Mouse (Mus musculus) layer of hippocampus, adult 9-10 months (tissue): ENCODE data around the gene Opn5.
A peak's percentile ranks its signal among the peaks of the same experiment; 100 is the strongest.

Experiments
- DNase-seq: peaks from one replicate; pipeline ENCODE4 v3.0.0; 2022; ENCODE audit warnings: low spot score

The Opn5 gene

DNA sequence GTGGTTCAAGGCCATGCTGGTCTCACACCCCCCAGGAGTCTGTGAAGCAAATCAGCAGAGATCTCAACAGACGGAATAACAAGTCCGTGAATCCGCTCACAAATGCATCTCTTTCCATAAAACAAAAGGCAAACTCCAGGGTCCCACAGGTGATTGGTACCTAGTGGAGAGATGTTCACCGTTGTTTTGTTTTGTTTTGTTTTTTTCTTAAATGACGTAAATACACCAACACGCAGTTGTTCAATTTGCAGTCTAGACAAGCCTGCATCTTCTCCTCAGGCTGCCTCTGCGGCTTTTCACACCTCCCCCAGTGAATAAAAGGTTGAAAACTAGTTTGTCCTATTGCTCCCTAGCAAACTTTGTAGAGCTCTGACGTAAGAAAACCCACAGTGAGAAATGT lies at the start of gene Opn5:
Gene Opn5 (minus strand): TSS at position 101 of the 400 bp plus-strand sequence.
- no peak for DNase-seq

DNA sequence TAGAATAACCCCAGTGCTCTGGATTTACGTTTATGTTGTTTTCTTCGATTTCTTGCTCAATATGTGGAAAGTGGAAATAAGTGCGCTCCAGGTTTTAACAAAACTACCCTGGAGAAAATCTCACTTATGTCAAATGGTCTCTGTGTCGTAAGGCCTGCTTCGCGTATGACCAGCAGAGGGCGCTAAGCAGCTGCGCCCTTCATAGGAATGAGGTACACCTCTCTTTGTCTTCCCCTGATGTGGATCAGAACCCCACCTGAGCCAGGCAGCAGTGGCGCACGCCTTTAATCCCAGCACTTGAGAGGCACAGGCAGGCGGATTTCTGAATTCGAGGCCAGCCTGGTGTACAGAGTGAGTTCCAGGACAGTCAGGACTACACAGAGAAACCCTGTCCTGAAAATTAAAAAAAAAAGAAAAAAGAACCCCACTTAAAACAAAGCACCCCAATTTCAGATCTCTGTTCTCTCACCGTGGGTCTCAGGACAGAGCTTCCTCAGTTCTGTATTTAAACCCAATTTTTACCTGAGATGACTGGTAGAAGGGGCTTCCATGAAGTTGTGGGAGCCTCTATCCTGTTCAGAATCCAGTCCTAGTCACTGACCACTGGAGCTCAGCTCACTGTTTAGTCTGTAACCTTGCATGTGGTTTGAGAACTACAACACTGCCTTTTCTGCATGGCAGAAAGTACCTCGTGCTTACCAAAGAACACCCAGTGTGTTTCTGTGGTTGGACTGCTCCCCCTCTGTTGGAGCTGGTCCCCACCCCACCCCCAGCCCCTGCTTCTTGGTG lies 47.6 kb upstream of the Opn5 start:
- DNase-seq: peak; percentile 0

DNA sequence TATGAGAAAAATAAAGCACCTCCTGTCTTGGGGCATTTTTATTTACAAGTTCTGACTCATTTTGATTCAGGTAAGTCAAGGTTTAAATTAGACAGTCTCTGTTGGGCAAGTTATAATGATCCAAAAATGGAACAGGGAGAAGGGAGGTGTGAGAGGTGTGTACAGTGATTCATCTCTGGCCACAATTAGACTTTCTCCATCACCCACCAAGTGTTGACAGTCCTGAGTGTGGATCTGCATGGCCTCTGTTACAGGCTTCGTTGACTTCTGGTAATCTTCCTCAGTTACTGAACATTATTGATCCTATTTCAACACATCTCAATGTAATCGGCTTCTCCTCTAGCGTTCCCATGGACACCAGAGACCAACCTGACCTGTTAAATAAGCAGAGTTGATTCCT lies 32.2 kb upstream of the Opn5 start:
- no peak for DNase-seq

DNA sequence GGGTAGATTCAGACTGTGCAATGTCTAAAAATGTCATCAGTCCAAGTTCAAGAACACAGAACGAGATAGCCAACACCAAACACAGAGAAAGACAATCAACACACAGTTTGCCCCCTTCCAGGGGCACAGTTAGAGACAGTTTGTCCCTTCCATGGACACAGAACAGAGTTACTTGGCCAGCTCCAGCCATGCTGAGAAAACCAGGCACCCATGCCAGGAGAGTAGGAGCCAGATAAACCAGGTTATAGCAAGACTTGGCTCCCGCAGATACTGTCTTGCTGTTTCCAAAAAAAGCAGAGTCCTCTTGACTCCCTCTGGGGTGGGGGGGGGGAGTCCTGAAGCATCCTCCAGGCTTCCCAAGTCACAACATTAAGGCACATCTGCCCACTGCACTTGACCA lies 19.0 kb upstream of the Opn5 start:
- no peak for DNase-seq

DNA sequence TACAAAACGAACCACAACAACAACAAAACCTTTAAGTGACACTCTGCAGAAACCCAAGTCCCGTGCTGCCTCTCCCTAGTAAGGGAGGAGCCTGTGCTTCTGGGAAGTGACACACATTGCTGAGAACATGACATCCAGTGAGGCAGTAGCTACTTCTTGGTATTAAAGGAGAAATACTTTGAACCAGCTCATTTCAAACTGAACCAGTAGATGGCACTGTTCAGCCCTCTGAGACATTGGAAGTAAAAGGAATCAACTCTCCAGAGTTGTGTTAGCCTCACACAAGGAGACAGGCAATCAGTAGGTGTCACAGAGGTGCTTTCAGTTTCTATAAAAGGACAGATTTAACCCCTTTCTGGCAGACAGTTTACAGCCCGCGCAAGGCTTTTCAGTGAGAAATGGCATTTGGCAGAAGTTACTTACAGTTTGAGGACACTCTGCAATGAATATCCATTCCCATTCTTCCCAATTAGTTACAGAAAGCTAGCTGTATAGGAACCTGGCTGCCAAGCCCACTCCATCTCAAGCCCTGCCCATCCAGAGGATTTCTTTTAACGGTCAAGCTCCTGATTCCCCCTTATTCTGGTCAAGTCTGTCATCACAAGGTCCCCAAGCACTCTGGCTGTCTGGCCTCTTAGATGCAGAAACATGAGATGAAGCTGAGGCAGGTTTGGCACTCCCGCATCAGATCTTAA lies 2.0 kb upstream of the Opn5 start:
- DNase-seq: peak; percentile 78

DNA sequence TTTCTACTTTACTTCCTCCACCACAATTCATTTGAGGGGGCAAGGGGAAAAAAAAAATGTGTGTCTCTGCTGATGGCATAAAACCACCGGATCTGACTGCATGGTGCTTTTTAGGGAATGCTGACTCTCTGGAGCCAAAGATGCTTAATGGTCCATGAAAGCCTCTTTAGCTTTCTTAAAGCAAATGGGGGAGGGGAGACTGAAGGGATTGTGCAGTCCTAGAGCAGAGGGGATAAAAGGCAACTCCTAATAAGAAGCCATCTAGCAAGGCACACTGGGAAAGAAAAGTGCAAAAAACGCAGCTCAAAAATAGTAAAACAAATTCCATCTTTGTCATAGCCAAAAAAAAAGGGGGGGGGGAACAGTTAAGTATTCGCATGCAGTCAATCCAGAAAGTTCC lies 2.9 kb downstream of the Opn5 start:
- DNase-seq: no peak

DNA sequence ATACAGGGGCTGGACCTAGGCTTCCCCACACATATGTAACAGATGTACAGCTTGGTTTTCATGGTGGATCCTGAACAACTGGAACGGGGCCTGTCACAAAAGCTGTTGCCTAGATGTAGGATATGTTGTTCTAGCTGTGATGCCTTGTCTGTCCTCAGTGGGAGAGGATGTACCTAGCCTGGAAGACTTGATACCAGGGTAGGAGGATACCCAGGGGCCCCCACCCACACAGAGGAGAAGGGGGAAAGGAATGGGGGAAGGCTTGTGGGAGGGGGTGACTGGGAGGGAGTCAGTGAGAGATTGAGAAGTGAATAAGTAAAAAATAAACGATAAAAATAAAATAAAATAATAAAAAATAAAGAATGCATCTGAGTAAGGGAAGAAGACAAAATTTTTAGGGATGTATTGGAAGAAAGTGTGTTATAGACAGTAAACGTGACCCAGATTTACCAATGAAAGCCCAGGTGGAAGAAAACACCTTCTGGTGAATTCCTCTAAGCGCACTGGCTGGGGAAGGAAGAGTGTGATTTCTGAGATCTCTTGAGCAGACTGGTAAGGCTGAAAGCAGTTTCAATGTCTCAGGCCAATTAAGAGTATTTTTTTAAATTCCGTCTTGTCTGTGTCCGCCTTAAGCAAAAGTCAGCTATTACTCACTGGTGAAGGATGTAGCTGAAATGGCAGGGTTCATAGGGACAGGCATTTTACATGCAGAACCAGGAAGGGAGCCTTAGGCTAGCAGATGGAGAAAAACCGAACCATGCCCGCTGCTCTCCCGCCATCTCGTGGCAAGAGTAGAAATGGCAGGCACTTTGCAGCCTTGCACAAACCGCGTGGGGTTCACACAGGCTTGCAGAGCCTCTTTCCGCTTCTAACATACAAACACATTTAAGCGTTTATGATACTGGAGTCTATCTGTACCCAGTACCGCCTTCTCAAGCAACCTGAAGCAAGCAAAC lies 8.1 kb downstream of the Opn5 start:
- peak; percentile 55 for DNase-seq

DNA sequence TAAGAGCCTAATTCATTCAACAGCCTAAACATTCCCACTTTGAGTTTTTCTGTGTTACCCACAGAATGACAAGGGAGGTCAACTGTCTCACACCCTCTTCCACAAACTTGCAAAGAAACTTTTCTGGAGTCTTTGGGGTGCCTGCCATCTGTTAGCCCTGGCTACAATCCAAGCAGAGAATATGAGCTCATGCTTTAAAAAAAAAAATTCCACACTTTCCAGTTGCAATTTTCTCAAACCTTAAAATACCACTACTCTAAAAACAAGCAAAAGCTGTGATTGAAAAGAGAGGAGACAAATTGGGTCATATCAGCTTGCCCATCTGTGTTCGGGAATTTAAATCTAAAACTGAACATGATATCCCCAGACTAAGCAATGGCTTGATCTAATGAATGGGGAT lies 24.7 kb downstream of the Opn5 start:
- no peak for DNase-seq

DNA sequence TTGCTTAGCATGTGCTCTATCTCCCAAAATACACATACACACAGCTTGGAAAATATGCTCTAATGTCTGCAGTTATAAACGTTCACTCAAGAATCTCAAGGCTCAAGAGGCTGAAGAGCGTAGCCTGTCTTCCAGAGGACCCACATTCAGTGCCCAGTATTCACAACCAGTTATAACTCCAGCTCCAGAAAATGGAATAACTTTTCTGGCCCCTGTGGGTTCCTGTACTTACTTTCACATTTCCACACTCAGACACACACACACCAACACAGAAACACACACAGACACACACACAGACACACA lies 28.2 kb downstream of the Opn5 start:
- DNase-seq: no peak

DNA sequence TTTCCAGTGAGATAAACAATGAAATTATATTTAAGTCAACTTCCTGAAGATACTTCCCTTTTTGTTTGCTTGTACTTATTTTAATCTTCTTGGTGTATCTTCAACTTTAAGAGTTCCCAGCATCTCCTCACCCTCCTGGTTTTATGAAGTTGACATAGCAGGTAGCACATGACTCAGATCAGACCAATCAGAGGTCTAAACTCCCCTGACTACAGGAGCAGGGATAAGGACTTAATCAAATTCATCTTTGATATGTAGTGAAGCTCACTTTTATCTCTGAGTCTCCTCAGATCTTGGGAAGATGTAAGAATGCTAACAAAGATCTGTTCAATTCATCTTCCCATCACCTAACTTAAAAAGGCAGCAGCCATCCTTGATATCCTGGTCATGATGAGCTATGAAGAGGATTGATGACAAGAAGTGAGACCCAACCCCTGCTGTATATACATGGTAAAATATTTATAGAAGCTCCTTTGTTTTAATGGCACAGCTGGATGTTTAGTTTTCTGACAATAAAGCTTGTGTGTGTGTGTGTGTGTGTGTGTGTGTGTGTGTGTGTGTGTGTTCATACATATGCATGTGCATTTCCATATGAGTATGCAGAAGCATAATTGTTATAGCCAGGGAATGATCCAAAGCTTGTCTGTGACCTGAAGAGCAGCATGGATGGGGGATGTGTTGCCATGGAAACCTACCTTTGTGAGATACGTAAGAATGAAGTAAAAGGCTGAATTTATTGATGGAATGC lies 28.7 kb downstream of the Opn5 start:
- no peak for DNase-seq

DNA sequence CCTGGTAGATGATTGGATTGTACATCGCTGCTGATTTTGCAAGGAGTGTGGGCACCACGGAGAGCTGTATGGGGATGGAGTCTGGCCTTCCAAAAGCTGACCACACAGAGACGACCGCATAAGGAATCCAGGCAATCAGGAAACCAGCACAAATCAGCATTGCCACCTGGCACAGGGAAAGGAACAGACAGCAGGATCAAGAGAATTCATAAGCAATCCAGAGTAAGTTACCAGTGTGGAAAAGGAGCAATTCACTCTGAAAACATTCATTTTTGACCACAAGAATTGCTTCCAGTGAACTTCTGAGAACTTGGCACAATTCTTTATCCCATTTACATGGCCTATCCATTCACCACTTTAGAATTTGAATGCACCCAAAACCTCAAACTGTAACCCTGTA lies 30.6 kb downstream of the Opn5 start:
- DNase-seq: no peak

DNA sequence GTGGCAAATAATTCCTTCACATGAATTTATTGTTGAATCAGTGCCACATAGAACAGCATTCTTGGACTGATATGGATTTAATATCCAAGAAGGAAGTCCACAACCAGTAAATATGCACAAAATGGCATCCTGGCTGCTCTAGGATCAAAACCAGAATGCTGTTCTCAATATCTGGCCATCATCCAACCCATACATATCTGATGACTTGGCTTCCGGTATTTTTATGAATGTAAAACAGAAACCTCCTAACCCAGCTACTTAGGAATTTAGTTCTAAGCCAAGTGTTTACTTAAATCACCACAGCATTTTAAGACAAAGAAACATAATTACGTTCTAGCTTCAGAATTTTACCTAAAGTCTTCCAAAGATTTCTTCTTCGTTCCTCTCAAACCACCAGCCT lies 31.0 kb downstream of the Opn5 start:
- DNase-seq: no peak

DNA sequence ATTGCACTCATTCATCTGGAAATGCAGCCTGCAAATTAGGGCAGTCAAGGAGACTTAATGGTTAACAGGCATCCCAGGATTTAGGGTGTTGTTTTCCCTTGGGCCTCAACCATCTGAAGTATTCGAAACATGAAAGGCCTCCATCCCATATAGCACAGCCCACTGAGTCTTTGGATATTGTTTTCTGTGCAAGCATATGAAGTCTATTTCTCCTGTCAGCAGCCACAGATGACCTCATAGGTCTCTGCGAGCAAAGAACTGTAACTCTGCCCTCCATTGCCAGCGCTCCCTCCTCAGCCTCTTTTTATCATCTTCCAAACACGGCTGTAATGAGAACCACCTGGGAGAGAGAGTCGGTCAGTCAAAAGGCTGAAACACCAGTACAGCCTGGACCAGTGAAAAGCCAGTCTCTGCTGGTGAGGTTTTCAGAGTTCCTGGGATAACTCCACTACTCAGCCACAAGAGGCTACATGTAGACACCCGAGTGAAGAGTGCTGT lies 34.5 kb downstream of the Opn5 start:
- no peak for DNase-seq

DNA sequence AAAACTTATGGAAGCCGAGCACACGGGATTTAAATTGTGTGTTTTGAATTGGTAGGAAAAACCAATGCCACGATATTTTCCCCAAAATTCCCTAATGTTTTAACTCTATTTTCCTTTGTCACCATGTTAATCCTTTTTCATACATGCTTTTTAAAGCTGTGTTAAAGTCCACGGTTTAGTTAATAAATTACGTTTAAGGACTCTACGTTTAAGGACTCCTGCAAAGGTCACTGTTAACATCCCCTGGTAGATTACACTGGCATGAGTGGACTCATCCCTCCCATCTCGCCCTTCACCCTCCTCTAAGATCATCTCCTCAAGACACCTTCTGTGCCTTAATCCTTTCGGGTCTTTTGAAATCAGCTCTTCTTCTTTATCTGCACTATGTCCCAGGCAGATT lies 37.4 kb downstream of the Opn5 start:
- no peak for DNase-seq

DNA sequence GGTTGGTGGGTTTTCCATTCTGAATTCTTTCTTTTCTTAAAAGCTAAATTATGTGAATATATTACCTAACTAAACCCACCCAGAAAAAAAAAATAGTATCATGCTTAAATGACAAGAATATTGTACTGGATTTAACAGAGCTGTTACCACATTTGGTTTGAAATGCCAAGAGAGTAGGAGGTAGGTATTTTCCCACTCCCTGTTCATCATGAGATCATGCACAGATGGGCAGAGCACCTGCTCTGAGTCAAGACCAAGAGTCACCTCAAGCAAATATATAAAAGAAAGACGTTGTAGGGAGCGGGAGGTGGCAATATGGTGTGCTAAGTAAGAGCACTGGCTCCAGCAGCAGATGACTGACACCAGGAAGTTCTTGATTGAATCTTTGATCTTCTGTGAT lies 61.6 kb downstream of the Opn5 start:
- no peak for DNase-seq

DNA sequence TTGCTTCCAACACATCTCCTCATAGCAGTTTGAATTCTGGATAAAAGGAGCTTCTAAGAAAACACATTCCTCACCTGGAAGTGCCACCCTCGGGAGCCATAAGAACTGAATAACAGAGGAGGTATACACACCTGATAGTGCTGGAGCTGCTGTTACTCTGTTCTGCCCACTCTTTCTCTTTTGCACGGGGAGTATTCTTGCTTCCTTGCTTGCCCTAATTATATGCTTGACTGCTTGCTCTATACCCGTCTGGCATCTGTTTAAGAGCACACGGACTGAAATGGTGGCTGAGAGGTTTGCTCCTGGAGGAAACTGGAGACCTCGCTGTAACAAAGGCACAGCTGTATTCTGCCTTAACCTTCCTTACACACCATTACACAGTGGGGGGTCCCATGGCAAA lies 81.0 kb downstream of the Opn5 start:
- DNase-seq: no peak

DNA sequence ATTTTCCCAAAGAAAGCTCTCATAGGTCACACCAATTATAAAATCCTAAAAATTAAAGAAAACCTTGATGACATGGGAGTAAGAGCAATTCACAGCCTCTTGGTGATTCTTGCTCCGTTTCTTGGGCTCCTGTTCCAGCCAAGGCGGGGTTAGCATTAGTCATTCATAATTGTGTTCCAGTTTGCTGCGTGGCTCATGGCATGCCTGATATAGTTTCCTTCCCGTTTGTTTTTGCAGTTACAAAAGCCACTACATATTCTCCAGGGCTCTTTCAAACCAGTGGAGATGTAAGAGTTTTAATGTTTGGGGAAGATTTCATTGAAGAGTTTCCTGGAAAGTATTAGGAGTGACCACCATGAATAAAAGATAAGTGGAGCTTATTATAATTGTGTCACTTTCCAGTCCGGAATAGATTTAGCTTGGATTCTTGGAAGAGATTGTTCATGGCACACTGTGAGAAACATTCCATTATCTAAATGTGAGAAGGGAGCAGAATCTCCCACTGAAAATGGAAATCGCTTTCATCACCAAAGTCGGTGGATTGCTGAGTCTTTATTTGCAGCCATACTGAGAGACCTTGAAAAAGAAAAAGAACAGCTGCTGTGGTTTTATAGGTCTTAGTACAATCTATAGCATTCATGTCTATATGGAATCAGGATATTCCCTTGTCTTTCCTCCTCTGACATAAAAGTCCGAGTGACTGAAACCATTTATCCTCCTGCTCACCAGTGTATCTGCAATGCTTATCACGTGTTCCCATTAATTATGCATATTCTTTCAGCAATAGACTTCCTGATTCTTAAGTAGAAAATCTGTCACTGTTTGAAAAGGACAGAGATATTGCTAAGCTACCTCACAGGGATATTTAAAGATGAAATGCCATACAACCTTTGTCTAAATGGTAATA lies 101.6 kb downstream of the Opn5 start:
- DNase-seq: no peak
